Mouse (Mus musculus): ENCODE measurements around the gene Srl.
"Not testable (repeated sequence)": the region's sequence is repeated elsewhere in the genome, so short reads cannot be mapped to it uniquely, and the experiment has no call there.

Srl gene

GRCm38 (mm10) chr16:4552829-4553550 is 11.4 kb upstream of the Srl start:
- DNase-seq (ENCODE audit: low spot score in 2 of 2) = no peak

GRCm38 (mm10) chr16:4551885-4552284 is 10.3 kb upstream of the Srl start:
- DNase-seq (ENCODE audit: low spot score in 2 of 2) = no peak

- DNase-seq (ENCODE audit: low spot score in 2 of 2) = peak; percentile 63 to 79
Measured at GRCm38 (mm10) chr16:4551056-4551455, 9.4 kb upstream of the Srl start.

GRCm38 (mm10) chr16:4548953-4549688 is 7.5 kb upstream of the Srl start:
- DNase-seq (ENCODE audit: low spot score in 2 of 2) = no peak

- no peak for DNase-seq (ENCODE audit: low spot score in 2 of 2)
Measured at GRCm38 (mm10) chr16:4547611-4548010, 6.0 kb upstream of the Srl start.

GRCm38 (mm10) chr16:4546838-4547237 is 5.2 kb upstream of the Srl start:
- no peak for DNase-seq (ENCODE audit: low spot score in 2 of 2)

GRCm38 (mm10) chr16:4544845-4545244 is 3.2 kb upstream of the Srl start:
- no peak for DNase-seq (ENCODE audit: low spot score in 2 of 2)

- DNase-seq (ENCODE audit: low spot score in 2 of 2) = no peak
Measured at GRCm38 (mm10) chr16:4543266-4543665, 1.6 kb upstream of the Srl start.

- peak in 1 of 2 experiments; percentile 41 for DNase-seq (ENCODE audit: low spot score in 2 of 2)
Measured at GRCm38 (mm10) chr16:4542236-4542774, 689 bp upstream of the Srl start.

- no peak for DNase-seq (ENCODE audit: low spot score in 2 of 2)
Measured at GRCm38 (mm10) chr16:4541033-4541432, 583 bp downstream of the Srl start.

- no peak for DNase-seq (ENCODE audit: low spot score in 2 of 2)
Measured at GRCm38 (mm10) chr16:4540064-4540775, 1.4 kb downstream of the Srl start.

GRCm38 (mm10) chr16:4539521-4539920 is 2.1 kb downstream of the Srl start:
- no peak for DNase-seq (ENCODE audit: low spot score in 2 of 2)

GRCm38 (mm10) chr16:4537616-4538358 is 3.8 kb downstream of the Srl start:
- DNase-seq (ENCODE audit: low spot score in 2 of 2) = no peak

- not testable (repeated sequence) for DNase-seq (ENCODE audit: low spot score in 2 of 2)
Measured at GRCm38 (mm10) chr16:4527373-4527772, 14.2 kb downstream of the Srl start.

- DNase-seq (ENCODE audit: low spot score in 2 of 2) = no peak
Measured at GRCm38 (mm10) chr16:4523313-4524004, 18.2 kb downstream of the Srl start.

- peak in 1 of 2 experiments; percentile 33 for DNase-seq (ENCODE audit: low spot score in 2 of 2)
Measured at GRCm38 (mm10) chr16:4522879-4523278, 18.7 kb downstream of the Srl start.

GRCm38 (mm10) chr16:4521735-4522530 is 19.7 kb downstream of the Srl start:
- peak in 1 of 2 experiments; percentile 31 for DNase-seq (ENCODE audit: low spot score in 2 of 2)

- no peak for DNase-seq (ENCODE audit: low spot score in 2 of 2)
Measured at GRCm38 (mm10) chr16:4521074-4521667, 20.4 kb downstream of the Srl start.

- no peak for DNase-seq (ENCODE audit: low spot score in 2 of 2)
Measured at GRCm38 (mm10) chr16:4520673-4521072, 20.9 kb downstream of the Srl start.

GRCm38 (mm10) chr16:4519825-4520224 is 21.8 kb downstream of the Srl start:
- no peak for DNase-seq (ENCODE audit: low spot score in 2 of 2)
